Mouse (Mus musculus) thymus, adult 2 months (tissue): ENCODE results near the gene Parp2.

ENCODE experiments used
- CTCF ChIP-seq: fragments of 200-500 bp; IDR thresholded peaks from 2 replicates; pipeline ENCODE4 v1.5.1; 2012; ENCODE audit warnings: mild to moderate bottlenecking, control low read depth, low read length, moderate library complexity, borderline replicate concordance; ENCODE audit not compliant: control insufficient read depth, poor library complexity, insufficient read depth; ENCODE audit errors: extremely low read depth
- POLR2A ChIP-seq: fragments of 200-500 bp; IDR thresholded peaks from 2 replicates; pipeline ENCODE4 v1.6.1; 2012; ENCODE audit warnings: mild to moderate bottlenecking, low read length, control low read depth, moderate library complexity; ENCODE audit not compliant: control insufficient read depth, poor library complexity, insufficient read depth; ENCODE audit errors: extremely low read depth

DNA sequence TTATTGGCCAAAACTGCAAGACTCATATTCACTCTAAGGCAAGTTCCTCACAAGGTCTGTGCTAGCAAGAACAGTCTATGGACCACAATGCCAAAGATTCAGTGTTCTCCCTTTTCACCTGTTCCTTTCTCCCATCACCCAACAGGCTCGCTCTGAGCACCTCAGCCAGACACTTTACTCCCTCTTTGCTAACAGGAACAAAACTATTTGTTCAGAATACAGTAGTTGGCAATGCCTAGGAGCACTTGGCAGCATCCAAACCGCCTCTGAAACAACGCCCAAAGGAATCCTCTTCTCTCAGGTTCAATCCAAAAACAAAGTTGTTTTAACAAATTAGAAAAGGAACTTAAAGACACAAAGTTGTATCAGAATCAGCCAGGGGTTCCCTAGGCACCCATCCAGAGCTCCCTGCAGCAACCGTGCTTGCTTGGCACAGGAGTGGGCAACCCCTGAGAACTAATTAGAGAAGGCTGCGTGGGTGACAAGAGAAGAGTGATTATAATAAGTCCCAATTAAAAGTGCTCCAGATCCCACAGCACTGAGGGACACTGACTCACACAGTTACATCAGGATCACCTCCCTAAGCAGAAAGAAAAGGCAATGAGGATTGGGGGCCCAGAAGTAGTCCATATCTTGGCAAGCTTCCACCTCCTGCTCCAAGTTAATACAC is 49.1 kb upstream of the Parp2 start:
- TF ChIP-seq POLR2A (no peak), CTCF (no peak)
